Comparison of ENCODE assay signal across 8 mouse cellular contexts in the genomic region with DNA sequence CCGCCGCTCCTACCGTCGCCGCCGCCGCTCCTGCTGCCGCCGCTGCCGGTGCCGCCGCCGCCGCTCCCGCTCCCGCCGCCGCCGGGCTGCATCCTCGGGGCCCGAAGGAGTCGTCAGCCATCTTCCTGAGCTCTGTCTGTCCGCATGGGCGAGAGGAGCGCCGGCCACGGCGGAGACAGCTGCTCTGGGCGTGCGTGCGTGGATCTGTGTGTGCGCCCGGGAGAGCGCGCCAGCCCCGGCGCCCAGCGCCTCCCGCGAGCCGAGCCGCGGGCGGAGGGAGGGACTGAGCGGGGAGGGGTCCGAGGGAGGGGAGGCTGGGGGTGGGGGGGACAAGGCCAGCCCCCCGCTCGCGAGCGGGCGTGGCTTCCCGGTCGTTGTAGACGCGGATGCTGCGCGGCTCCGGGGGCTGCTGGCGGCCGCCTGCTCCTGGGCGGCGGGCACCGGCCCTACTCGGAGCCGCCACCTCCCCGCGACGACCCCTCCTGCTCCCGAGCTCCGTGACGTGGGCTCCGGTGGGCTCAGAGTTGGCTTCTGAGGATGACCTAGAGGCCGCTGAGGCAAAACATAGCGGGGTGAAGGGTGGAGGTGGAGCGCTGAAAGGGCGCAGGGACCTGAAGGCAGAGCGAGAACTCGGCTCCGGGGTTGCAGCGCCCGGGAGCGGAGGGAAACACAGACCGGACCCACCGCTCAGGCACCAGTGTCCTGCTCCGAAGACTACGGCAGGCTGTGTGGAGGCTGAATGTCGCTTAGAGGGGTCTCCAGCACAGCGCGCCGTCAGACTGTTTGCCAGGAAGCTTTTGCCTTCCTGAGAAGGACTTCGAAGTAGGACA. TPM values are rescaled to one million over a fixed set of nuclear protein-coding genes. Genes with fewer than 3 reads are reported as not detected.
DNase-seq lines count a peak whose midpoint lies in the region; ATAC-seq and TF ChIP-seq lines count a peak whose summit lies in the region.

TSS of gene Sobp (minus strand) at position 205 of the 830 bp plus-strand sequence.
TSS of gene 9030612E09Rik (plus strand) at position 379 of the 830 bp plus-strand sequence.

- TF ChIP-seq EP300 in ES-Bruce4 (IDR thresholded peaks at IDR 0.05; ENCODE audit: insufficient read depth, low read depth, low read length): no peak

- no peaks in the 10 kb centered on the region for H3K36me3 ChIP-seq in ES-Bruce4 (ENCODE audit: control insufficient read depth, insufficient read depth, low read length, poor library complexity, severe bottlenecking)
- H3K36me3 ChIP-seq in forebrain, embryonic 11.5 days (ENCODE audit: control insufficient read depth, insufficient read depth, low read length): no peaks in the 10 kb centered on the region
- no peaks in the 10 kb centered on the region for H3K36me3 ChIP-seq in heart, embryonic 13.5 days
- no peaks in the 10 kb centered on the region for H3K36me3 ChIP-seq in liver, embryonic 12.5 days

- TF ChIP-seq CTCF in ES-Bruce4 (IDR thresholded peaks at IDR 0.05; ENCODE audit: low read depth, low read length): no peak

- peak; percentile 76 for DNase-seq in brain, embryonic 18.5 days (ENCODE audit: low read depth, low spot score)
- DNase-seq in forebrain, embryonic 11.5 days (ENCODE audit: low spot score): peak; percentile 89
- DNase-seq in kidney, postnatal 14 days: peak; percentile 65
- DNase-seq in ovary, postnatal 14 days (ENCODE audit: low spot score): peak; percentile 46
- DNase-seq in urinary bladder, postnatal 25 days (ENCODE audit: low spot score): peak; percentile 38

- ATAC-seq in forebrain, embryonic 11.5 days (replicated peaks; ENCODE audit: low FRiP score): peak; percentile 78
- ATAC-seq in heart, embryonic 13.5 days (ENCODE audit: extremely low read depth, insufficient number of reproducible peaks, low FRiP score, low TSS enrichment): peak; percentile 59
- no peak for ATAC-seq in liver, embryonic 12.5 days

- H3K27me3 ChIP-seq in ES-Bruce4 (ENCODE audit: control insufficient read depth, insufficient read depth, low read length, poor library complexity, severe bottlenecking): peaks cover 33% of the 10 kb centered on the region
- H3K27me3 ChIP-seq in forebrain, embryonic 11.5 days (ENCODE audit: control insufficient read depth, insufficient read depth, low read length): peaks cover 10% of the 10 kb centered on the region
- peaks cover 42% of the 10 kb centered on the region for H3K27me3 ChIP-seq in heart, embryonic 13.5 days (replicated peaks)
- H3K27me3 ChIP-seq in liver, embryonic 12.5 days (replicated peaks): peaks cover 91% of the 10 kb centered on the region

- no peaks in the 10 kb centered on the region for H3K4me1 ChIP-seq in ES-Bruce4 (ENCODE audit: control insufficient read depth, insufficient read depth, low read length)
- H3K4me1 ChIP-seq in forebrain, embryonic 11.5 days (replicated peaks; ENCODE audit: control insufficient read depth, insufficient read depth, low read length): peaks cover 8% of the 10 kb centered on the region; the same call in 1 of the 2 replicates
- H3K4me1 ChIP-seq in heart, embryonic 13.5 days: peaks cover 36% of the 10 kb centered on the region
- H3K4me1 ChIP-seq in liver, embryonic 12.5 days: 0 out of 2 replicates have a peak, but pooled peaks cover 9% of the 10 kb centered on the region

- H3K9me3 ChIP-seq in ES-Bruce4 (replicated peaks; ENCODE audit: control insufficient read depth, insufficient read depth, low read length, poor library complexity, severe bottlenecking): no peaks in the 10 kb centered on the region
- H3K9me3 ChIP-seq in forebrain, embryonic 11.5 days (ENCODE audit: control insufficient read depth, low read length): no peaks in the 10 kb centered on the region
- no peaks in the 10 kb centered on the region for H3K9me3 ChIP-seq in heart, embryonic 13.5 days
- H3K9me3 ChIP-seq in liver, embryonic 12.5 days (replicated peaks): no peaks in the 10 kb centered on the region

- peak within 1 kb of the TSS; percentile 79 for H3K9ac ChIP-seq in ES-Bruce4 (ENCODE audit: low read depth, poor library complexity, severe bottlenecking)
- H3K9ac ChIP-seq in forebrain, embryonic 11.5 days (ENCODE audit: low read length): peak within 1 kb of the TSS; percentile 87
- H3K9ac ChIP-seq in heart, embryonic 13.5 days: peak within 1 kb of the TSS; percentile 91
- peak within 1 kb of the TSS; percentile 39; the same call in 1 of the 2 replicates for H3K9ac ChIP-seq in liver, embryonic 12.5 days

- H3K4me2 ChIP-seq in forebrain, embryonic 11.5 days (ENCODE audit: low read depth, low read length, severe bottlenecking): peak within 1 kb of the TSS; percentile 93
- peak within 1 kb of the TSS; percentile 93 for H3K4me2 ChIP-seq in heart, embryonic 13.5 days
- peak within 1 kb of the TSS; percentile 77 for H3K4me2 ChIP-seq in liver, embryonic 12.5 days

- peak within 1 kb of the TSS; percentile 69 for H3K4me3 ChIP-seq in ES-Bruce4 (ENCODE audit: low read depth, low read length)
- peak within 1 kb of the TSS; percentile 87 for H3K4me3 ChIP-seq in forebrain, embryonic 11.5 days (ENCODE audit: low read depth, low read length)
- peak within 1 kb of the TSS; percentile 90 for H3K4me3 ChIP-seq in heart, embryonic 13.5 days
- H3K4me3 ChIP-seq in liver, embryonic 12.5 days: peak within 1 kb of the TSS; percentile 57

- under 1% methylated on average over 68 of the region's 91 CpGs for WGBS in forebrain, embryonic 11.5 days
- WGBS in heart, embryonic 13.5 days: under 1% methylated on average over 76 of the region's 91 CpGs
- WGBS in liver, embryonic 12.5 days (ENCODE audit: insufficient replicate concordance): under 1% methylated on average over 87 of the region's 91 CpGs

- no peak within 1 kb of the TSS for H3K27ac ChIP-seq in ES-Bruce4 (ENCODE audit: insufficient read depth, low read length)
- peak within 1 kb of the TSS; percentile 75 for H3K27ac ChIP-seq in forebrain, embryonic 11.5 days (ENCODE audit: low read depth, low read length)
- peak within 1 kb of the TSS; percentile 63 for H3K27ac ChIP-seq in heart, embryonic 13.5 days (replicated peaks)
- H3K27ac ChIP-seq in liver, embryonic 12.5 days: no peak within 1 kb of the TSS

- TF ChIP-seq POLR2A in ES-Bruce4 (IDR thresholded peaks at IDR 0.05; ENCODE audit: insufficient read depth, low read length): no peak

RNA-seq across cellular contexts. Expression of gene Sobp, which starts in this region (rescaled TPM):
- 0.30 and 0.36 TPM in 2 replicates for polyA plus RNA-seq in ES-Bruce4 (2011; ENCODE audit: insufficient read depth, insufficient read length, low read depth, missing spikeins)
- 5.5 and 5.7 TPM in 2 replicates for polyA plus RNA-seq in forebrain, embryonic 11.5 days (2014; fragmentation: Nextera tagmentation; extraction: Ambion mirVana)
- polyA plus RNA-seq in heart, embryonic 13.5 days (2015; fragmentation: Nextera tagmentation; extraction: Ambion mirVana): 1.6 and 1.7 TPM in 2 replicates
- 0.04 and 0.16 TPM in 2 replicates for polyA plus RNA-seq in liver, embryonic 12.5 days (2016; fragmentation: Nextera tagmentation; extraction: Ambion mirVana)

RNA-seq across cellular contexts. Expression of gene 9030612E09Rik, which starts in this region (rescaled TPM):
- polyA plus RNA-seq in ES-Bruce4 (2011; ENCODE audit: insufficient read depth, insufficient read length, low read depth, missing spikeins): not detected in 2 replicates
- 1.3 and 1.7 TPM in 2 replicates for polyA plus RNA-seq in forebrain, embryonic 11.5 days (2014; fragmentation: Nextera tagmentation; extraction: Ambion mirVana)
- polyA plus RNA-seq in heart, embryonic 13.5 days (2015; fragmentation: Nextera tagmentation; extraction: Ambion mirVana): 0.52 and 0.64 TPM in 2 replicates
- not detected in 2 replicates for polyA plus RNA-seq in liver, embryonic 12.5 days (2016; fragmentation: Nextera tagmentation; extraction: Ambion mirVana)

Comparison
In these comparisons a context has a peak if more than half of its experiments do, and no peak if none do; other contexts are left out.
1. H3K27ac ChIP-seq: peak in forebrain, embryonic 11.5 days (single experiment) and heart, embryonic 13.5 days (single experiment); none in ES-Bruce4 (single experiment) and liver, embryonic 12.5 days (single experiment).
2. H3K9ac ChIP-seq: peak in every context shown above with its lines; median percentile 91 in heart, embryonic 13.5 days; 87 in forebrain, embryonic 11.5 days; 79 in ES-Bruce4; 39 in liver, embryonic 12.5 days.
3. DNase-seq: peak in every context shown above with its lines; median percentile 89 in forebrain, embryonic 11.5 days; 76 in brain, embryonic 18.5 days; 65 in kidney, postnatal 14 days; 46 in ovary, postnatal 14 days; 38 in urinary bladder, postnatal 25 days.
4. Peak in every context shown above with its lines, with median percentiles within 50 percentile points of each other: H3K4me3 ChIP-seq and H3K4me2 ChIP-seq.